Mouse (Mus musculus) mouse embryonic stem cell (cell line): ENCODE measurements around the gene Endod1.

Experiments used
- in situ Hi-C, 2 experiments: fragments of 300-500 bp; cut with MboI; formaldehyde crosslinking; loops; 1 replicate in 1 of 2; 3 replicates in 1 of 2; pipeline ENCODE4 v1.14.3; 2019 to 2020; ENCODE audit warnings: low sequenced_read_pairs in 2 of 2, low pct_unique_long_range_greater_than_20kb in 1 of 2, mixed read lengths in 1 of 2; ENCODE audit not compliant: unreplicated experiment in 1 of 2

Gene Endod1

GRCm38 (mm10) chr9:14381353-14382055 lies at the start of gene Endod1:
Gene Endod1 (minus strand): TSS chr9:14381507.
- in situ Hi-C loops, result no loop called here

DNA sequence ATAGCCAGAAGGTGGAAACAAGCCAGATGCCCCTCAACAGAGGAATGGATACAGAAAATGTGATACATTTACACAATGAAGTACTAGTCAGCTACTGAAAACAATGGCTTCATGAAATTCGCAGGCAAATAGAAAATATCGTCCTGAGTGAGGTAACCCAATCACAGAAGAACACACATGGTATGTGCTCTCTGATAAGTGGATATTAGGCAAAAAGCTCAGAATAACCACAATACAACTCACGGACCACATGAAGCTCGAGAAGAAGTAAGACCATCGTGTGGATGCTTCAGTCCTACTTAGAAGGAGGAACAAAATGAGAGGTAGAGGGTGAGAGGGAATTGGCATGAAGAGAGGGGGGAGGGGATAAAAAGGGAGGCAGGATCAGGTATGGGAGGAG lies 27.8 kb upstream of the Endod1 start:
- in situ Hi-C loops, result no loop called here

- in situ Hi-C loops, result no loop called here
Measured at GRCm38 (mm10) chr9:14408044-14408443, 26.7 kb upstream of the Endod1 start.

DNA sequence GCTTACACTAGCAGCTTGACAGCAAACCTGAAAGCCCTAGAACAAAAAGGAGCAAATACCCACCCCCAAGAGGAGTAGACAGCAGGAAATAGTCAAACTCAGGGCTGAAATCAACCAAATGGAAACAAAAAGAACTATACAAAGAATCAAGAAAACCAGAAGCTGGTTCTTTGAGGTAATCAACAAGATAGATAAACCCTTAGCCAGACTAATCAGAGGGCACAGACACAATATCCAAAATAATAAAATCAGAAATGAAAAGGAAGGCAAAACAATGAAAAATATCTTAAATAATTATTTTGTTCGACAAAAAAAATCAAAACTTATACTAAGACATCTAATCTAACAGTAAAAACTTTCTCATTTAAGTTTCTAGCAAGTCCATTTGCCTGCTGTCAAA lies 24.7 kb upstream of the Endod1 start:
- in situ Hi-C loops, result no loop called here

DNA sequence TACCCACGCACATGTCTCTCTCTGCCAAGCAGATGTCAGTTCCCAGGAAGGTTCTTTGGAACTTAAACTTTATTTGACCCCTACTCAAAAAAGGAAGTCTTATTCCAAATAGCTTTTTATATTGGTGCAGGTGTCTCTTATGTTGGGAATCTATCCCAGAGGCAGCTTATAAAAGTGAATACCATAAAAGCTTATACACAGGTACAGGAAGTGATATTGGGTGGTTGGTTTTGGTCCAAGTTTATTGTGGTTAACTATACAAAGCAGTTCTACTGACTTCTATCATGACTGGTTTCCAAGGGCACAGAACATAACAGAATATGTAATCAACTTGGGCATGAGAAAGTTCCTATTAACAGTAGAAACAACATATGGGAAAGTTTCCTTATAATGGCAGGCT lies 20.8 kb upstream of the Endod1 start:
- in situ Hi-C loops, result no loop called here

- in situ Hi-C loops, result no loop called here
Measured at GRCm38 (mm10) chr9:14400392-14400791, 19.1 kb upstream of the Endod1 start.

DNA sequence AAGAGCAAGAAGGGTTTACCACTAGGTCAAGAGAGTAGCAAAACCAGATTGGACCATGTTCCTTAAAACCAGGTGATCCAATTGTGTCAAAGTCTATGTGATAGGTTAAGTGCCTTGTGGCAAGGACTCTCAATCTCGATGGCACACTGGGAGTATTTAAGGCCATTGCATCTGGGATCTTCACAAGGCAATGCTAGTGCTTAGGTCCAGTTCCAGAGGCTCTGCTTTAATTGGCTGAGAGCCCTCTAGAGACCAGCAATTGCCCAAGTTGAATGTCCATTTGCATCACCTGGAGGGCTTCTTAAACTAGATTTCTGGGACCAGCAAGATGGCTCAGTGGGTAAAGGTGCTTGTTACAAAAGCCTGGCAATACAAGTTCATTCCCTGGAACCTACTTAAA lies 17.6 kb upstream of the Endod1 start:
- in situ Hi-C loops, result no loop called here

- in situ Hi-C loops, result no loop called here
Measured at GRCm38 (mm10) chr9:14398084-14398483, 16.8 kb upstream of the Endod1 start.

DNA sequence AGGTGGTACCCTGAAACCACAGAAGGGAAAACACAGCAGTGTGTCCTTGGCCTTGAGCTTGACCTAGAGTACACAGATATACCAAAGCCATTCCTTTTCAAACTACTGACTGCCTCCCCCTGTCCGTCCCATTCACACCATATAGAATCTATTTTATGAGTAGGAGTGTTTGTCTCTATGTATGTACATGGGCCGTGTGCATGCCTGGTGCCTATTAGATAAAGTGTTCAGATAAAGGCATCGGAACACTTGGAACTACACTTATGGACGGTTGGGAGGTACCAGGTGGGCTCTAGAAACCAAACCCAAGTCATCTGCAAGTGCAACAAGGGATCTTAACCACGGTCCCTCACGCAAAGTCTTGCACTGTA lies 16.1 kb upstream of the Endod1 start:
- in situ Hi-C loops, result no loop called here

GRCm38 (mm10) chr9:14396819-14397448 lies 15.6 kb upstream of the Endod1 start:
- in situ Hi-C loops, result no loop called here

DNA sequence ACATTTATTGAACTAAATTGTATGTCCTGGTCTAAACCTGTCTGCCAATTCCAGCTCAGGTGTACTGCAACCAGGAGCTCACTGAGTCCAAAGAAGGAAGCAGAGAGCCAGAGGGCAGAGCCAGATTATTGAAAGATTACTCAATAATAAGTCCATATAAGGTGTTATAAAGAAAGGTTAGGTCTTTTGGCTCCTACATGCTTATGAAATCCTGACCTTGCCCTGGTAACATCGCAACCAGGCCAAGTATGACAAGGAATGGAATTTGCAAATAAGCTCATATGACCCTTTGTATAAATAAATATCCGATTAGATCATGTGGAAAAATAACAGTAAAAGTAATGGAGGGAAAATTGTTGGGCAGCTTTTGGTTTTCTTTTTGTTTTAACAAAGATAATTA lies 14.8 kb upstream of the Endod1 start:
- in situ Hi-C loops, result no loop called here

GRCm38 (mm10) chr9:14394956-14395561 lies 13.8 kb upstream of the Endod1 start:
- in situ Hi-C loops, result no loop called here

DNA sequence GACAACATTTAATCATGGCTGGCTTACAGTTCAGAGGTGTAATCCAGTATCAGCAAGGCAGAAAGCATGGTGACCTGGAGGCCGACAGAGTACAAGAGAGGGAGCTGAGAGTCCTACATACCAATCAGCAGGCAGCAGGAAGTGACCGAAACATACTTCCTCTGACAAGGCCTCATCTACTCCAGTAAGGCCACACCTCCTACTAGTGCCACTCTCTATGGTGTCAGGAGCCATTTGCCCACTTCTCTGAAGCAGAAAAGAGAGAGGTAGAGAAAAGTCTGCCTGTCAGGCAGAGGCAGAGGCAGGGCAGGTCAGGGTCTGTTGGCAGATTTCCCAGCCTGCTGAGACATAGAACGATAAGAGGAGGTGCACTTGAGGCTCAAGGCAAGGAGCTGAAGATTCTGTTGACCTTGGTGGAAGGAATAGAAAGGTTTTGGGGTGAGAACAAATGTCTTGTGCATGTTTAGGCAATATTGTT lies 10.6 kb upstream of the Endod1 start:
- in situ Hi-C loops, result no loop called here

- in situ Hi-C loops, result no loop called here
Measured at GRCm38 (mm10) chr9:14391286-14391685, 10.0 kb upstream of the Endod1 start.

GRCm38 (mm10) chr9:14390278-14390677 lies 9.0 kb upstream of the Endod1 start:
- in situ Hi-C loops, result no loop called here

- in situ Hi-C loops, result no loop called here
Measured at GRCm38 (mm10) chr9:14389050-14389621, 7.8 kb upstream of the Endod1 start.

DNA sequence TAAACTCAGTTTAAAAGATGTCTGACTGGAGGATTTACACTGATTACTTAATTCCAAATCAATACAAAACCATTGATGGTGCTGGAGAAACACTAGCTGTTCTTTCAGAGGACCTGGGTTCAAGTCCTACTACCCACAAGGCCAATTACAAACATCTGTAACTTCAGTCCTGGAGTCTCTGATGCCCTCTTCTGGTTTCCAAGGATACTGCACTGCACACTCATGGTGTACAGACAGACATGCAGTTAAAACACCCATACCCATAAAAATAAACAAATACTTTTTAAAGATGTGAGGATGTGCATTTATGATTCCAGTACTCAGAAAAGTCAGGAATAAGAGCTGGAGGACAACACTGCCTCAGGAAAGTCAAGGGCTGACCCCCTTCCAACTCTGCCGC lies 6.7 kb upstream of the Endod1 start:
- in situ Hi-C loops, result no loop called here

GRCm38 (mm10) chr9:14386831-14387230 lies 5.5 kb upstream of the Endod1 start:
- in situ Hi-C loops, result no loop called here

DNA sequence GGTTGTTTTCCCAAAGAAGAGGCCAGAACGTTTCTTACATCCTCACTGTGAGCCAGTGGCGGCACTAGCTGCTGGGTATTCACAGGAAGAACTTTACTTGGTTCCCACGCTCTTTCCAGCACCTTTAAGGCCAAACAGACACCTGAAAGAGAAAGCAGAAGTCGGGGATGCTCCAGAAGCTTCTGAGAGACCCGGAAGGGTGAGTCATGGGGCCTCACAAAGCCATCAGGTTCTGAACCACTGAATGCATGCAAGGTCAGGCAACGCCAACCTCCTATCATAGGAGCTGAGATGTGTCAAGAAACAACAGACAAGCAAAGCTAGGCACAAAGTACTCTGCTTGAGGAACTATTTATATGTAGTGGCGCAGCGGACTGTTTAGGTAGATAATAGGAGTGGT lies 4.4 kb upstream of the Endod1 start:
- in situ Hi-C loops, result no loop called here
